Mouse (Mus musculus): ENCODE results near the gene Vmn1r73. TPM values are rescaled to one million over a fixed set of nuclear protein-coding genes. Genes with fewer than 3 reads are reported as not detected.

Gene Vmn1r73
- total RNA-seq (2023) = not detected

DNA sequence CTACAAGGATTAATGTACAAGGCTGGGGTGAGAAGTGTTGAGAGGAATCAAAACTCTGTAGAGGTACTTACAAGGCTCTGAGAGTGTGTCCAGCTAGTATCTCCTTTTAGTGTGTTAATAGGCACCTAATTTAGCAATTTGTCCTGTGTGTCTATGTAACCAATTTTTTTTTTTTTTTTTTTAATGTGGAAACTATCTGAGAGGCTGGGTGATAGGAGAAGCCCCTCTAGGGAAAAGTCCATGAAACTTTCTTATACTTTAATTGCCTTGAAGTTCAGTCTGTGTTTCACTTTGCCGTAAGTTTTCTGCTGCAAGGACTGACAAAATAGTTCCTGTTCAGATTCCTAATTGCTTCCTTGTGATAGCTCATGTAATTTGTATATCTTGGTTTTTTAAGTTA lies at the start of gene Vmn1r73:
Vmn1r73 (plus strand) TSS at position 301 of the 400 bp plus-strand sequence.

Other genes starting within 250 kb of the Vmn1r73 start
- gene Zscan4-ps2, start 216.0 kb upstream of the Vmn1r73 start, total RNA-seq (2023) = not detected
- gene Zscan4-ps3, start 121.0 kb upstream of the Vmn1r73 start, total RNA-seq (2023) = not detected
- gene Vmn1r72, start 50.1 kb upstream of the Vmn1r73 start, total RNA-seq (2023) = not detected
- not detected for gene Vmn1r74, start 103.7 kb downstream of the Vmn1r73 start, total RNA-seq (2023)
- gene Vmn1r75, start 144.4 kb downstream of the Vmn1r73 start, total RNA-seq (2023) = not detected
- not detected for gene Vmn1r76, start 207.9 kb downstream of the Vmn1r73 start, total RNA-seq (2023)